In the genomic region with DNA sequence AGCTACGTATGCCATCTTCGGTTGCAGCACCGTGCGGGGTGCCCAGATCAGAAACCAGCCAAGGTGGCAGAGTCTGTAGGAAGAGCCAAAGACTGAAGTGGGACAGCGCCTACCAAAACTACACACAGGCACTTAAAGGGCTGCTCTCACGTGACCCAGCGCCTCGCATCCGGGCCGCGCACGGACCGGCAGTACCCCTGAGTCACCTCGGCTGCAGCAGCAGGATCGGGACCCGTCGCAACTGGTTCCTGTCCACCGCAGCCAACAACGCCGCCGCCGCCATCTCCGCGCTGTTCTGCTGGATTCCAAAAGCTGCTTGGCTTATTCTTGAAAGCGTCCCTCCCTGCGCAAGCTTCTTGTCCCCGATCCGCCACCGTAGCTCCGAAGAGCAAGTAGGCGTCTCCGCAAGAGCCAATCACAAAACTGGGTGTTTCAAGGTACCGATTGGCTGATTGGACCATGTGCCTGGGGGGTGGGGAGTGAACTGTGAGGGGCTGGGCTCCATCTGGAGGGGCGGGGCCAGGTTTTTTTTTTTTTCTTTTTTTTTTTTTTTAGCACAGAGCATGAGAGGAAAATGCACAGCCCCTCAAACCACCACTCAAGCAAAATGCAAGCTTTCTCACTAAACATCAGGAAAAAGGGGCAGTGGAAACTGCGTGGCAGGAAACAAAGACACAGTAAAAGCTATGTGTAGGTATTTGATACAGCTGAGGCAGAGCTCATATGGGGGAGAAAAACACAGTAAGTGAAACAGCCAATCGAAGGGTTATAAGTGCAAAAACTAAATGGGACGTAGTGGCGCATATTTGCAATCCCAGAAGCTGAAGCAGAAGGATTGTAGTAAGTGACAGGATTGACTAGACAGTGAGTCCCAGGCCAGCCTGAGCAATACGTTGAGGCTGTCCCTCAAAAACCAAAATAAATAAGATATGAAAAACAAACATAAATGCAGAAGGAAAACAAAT, we compare ENCODE assay signal across 8 mouse cellular contexts. TPM values are rescaled to one million over a fixed set of nuclear protein-coding genes. Genes with fewer than 3 reads are reported as not detected.
DNase-seq lines count a peak whose midpoint lies in the region; ATAC-seq lines count a peak whose summit lies in the region.

A gene (minus strand): TSS at position 404 of the 965 bp plus-strand sequence.

- 4% methylated on average over 39 of the region's 39 CpGs for WGBS in heart, embryonic 14.5 days
- 4% methylated on average over 39 of the region's 39 CpGs for whole genome bisulfite sequencing in liver, embryonic 13.5 days (ENCODE audit: insufficient replicate concordance)
- WGBS in stomach, embryonic 16.5 days = 2% methylated on average over 39 of the region's 39 CpGs

- no peaks in the 10 kb centered on the region; the same call in 1 of the 2 replicates for H3K36me3 ChIP-seq in heart, embryonic 14.5 days (ENCODE audit: control insufficient read depth, insufficient read depth, low read length)
- H3K36me3 ChIP-seq in liver, embryonic 13.5 days = no peaks in the 10 kb centered on the region
- H3K36me3 ChIP-seq in stomach, embryonic 16.5 days (ENCODE audit: control insufficient read depth, insufficient read depth, low read length) = no peaks in the 10 kb centered on the region

- no peaks in the 10 kb centered on the region for H3K9me3 ChIP-seq in heart, embryonic 14.5 days (ENCODE audit: control insufficient read depth, low read length)
- no peaks in the 10 kb centered on the region for H3K9me3 ChIP-seq in liver, embryonic 13.5 days (replicated peaks)
- no peaks in the 10 kb centered on the region for H3K9me3 ChIP-seq in stomach, embryonic 16.5 days (replicated peaks; ENCODE audit: control insufficient read depth, low read length)

- peaks cover 2 to 3% of the 10 kb centered on the region in 2 experiments; a peak in 1 of 4 replicates for H3K4me1 ChIP-seq in heart, embryonic 14.5 days (ENCODE audit: control insufficient read depth in 2 of 2, insufficient read depth in 2 of 2, low read length in 2 of 2)
- H3K4me1 ChIP-seq in liver, embryonic 13.5 days (replicated peaks) = peaks cover 7% of the 10 kb centered on the region
- no peaks in the 10 kb centered on the region for H3K4me1 ChIP-seq in stomach, embryonic 16.5 days (ENCODE audit: control insufficient read depth, insufficient read depth, low read length)

- no peaks in the 10 kb centered on the region for H3K27me3 ChIP-seq in heart, embryonic 14.5 days (ENCODE audit: control insufficient read depth, insufficient read depth, low read length)
- no peaks in the 10 kb centered on the region for H3K27me3 ChIP-seq in liver, embryonic 13.5 days
- H3K27me3 ChIP-seq in stomach, embryonic 16.5 days (ENCODE audit: control insufficient read depth, insufficient read depth, low read length) = no peaks in the 10 kb centered on the region

- peak within 1 kb of the TSS; percentile 78 for H3K9ac ChIP-seq in heart, embryonic 14.5 days (ENCODE audit: low read length)
- H3K9ac ChIP-seq in liver, embryonic 13.5 days = peak within 1 kb of the TSS; percentile 68
- H3K9ac ChIP-seq in stomach, embryonic 16.5 days (ENCODE audit: low read length) = peak within 1 kb of the TSS; percentile 87

- H3K27ac ChIP-seq in heart, embryonic 14.5 days (replicated peaks in 1 of 2; ENCODE audit: control insufficient read depth in 1 of 2, insufficient read depth in 1 of 2, low read depth in 2 of 2, low read length in 2 of 2) = peak within 1 kb of the TSS; percentile 85 to 93
- peak within 1 kb of the TSS; percentile 69 for H3K27ac ChIP-seq in liver, embryonic 13.5 days
- H3K27ac ChIP-seq in stomach, embryonic 16.5 days (ENCODE audit: low read length) = peak within 1 kb of the TSS; percentile 84

- peak within 1 kb of the TSS; percentile 62 to 84 for H3K4me3 ChIP-seq in heart, embryonic 14.5 days (ENCODE audit: control insufficient read depth in 1 of 2, insufficient read depth in 1 of 2, low read depth in 1 of 2, low read length in 2 of 2)
- H3K4me3 ChIP-seq in liver, embryonic 13.5 days (replicated peaks) = peak within 1 kb of the TSS; percentile 71
- peak within 1 kb of the TSS; percentile 86 for H3K4me3 ChIP-seq in stomach, embryonic 16.5 days (replicated peaks; ENCODE audit: low read length)

- H3K4me2 ChIP-seq in heart, embryonic 14.5 days (ENCODE audit: low read length) = peak within 1 kb of the TSS; percentile 61
- peak within 1 kb of the TSS; percentile 67 for H3K4me2 ChIP-seq in liver, embryonic 13.5 days
- peak within 1 kb of the TSS; percentile 54 for H3K4me2 ChIP-seq in stomach, embryonic 16.5 days (ENCODE audit: low read depth, low read length)

- peak; percentile 84 for DNase-seq in c-Kit-negative CD71-positive TER-119-positive erythroid progenitor cells, embryonic 14.5 days (ENCODE audit: low read depth, low spot score)
- peak; percentile 92 for DNase-seq in fibroblast of lung, adult 2 months (ENCODE audit: low read depth)
- peak; percentile 96 for DNase-seq in kidney, postnatal 14 days
- peak; percentile 83 for DNase-seq in liver, embryonic 13.5 days
- DNase-seq in neural tube, embryonic 10.5 days (ENCODE audit: extremely low spot score, low spot score) = peak; percentile 92

- peak; percentile 97 for ATAC-seq in CD4-positive, CD25-positive, alpha-beta regulatory T cell, adult 4 months
- peak; percentile 98 for ATAC-seq in heart, embryonic 14.5 days (ENCODE audit: insufficient number of reproducible peaks, insufficient read depth, low FRiP score, low read depth)
- peak; percentile 99 for ATAC-seq in liver, embryonic 13.5 days (ENCODE audit: low read depth)
- peak; percentile 100 for ATAC-seq in stomach, embryonic 16.5 days (ENCODE audit: insufficient read depth, low FRiP score)

RNA-seq across cellular contexts. Expression of the gene that starts here (rescaled TPM):
- polyA plus RNA-seq in CD4-positive, CD25-positive, alpha-beta regulatory T cell, adult 4 months (2017; shearing (Covaris generic)) = 10 to 100 TPM; 23.6 to 35.7 TPM
- polyA plus RNA-seq in heart, embryonic 14.5 days (2014; fragmentation: Nextera tagmentation; extraction: Ambion mirVana) = 58.9 and 63.8 TPM in 2 replicates
- 13.9 and 14.4 TPM in 2 replicates for polyA plus RNA-seq in liver, embryonic 13.5 days (2015; fragmentation: Nextera tagmentation; extraction: Ambion mirVana)
- polyA plus RNA-seq in stomach, embryonic 16.5 days (2015; fragmentation: Nextera tagmentation; extraction: Ambion mirVana) = 34.1 and 37.0 TPM in 2 replicates

Comparison
In these comparisons a context has a peak if more than half of its experiments do, and no peak if none do; other contexts are left out.
1. Peak in every context shown above with its lines: DNase-seq, ATAC-seq, H3K4me3 ChIP-seq and H3K27ac ChIP-seq.